Mouse (Mus musculus) cerebellum, adult 2 months (tissue): ENCODE results near the gene Elobl. TPM values are rescaled to one million over a fixed set of nuclear protein-coding genes. Genes with fewer than 3 reads are reported as not detected.

Experiments
- DNase-seq, 2 experiments: peaks; one replicate each; pipeline ENCODE4 v3.0.0; 2021
- H3K27ac ChIP-seq: fragments of 200-500 bp; 2 replicates; pipeline ENCODE4 v1.5.1; 2012; ENCODE audit warnings: low read length, control low read depth, inconsistent platforms; ENCODE audit not compliant: insufficient read depth
- H3K27me3 ChIP-seq: fragments of 200-500 bp; 2 replicates; pipeline ENCODE4 v1.6.1; 2012; ENCODE audit warnings: inconsistent platforms, mild to moderate bottlenecking, low read length, moderate library complexity; ENCODE audit not compliant: control insufficient read depth, insufficient read depth
- H3K4me1 ChIP-seq: fragments of 200-500 bp; 2 replicates; pipeline ENCODE4 v1.6.1; 2011; ENCODE audit warnings: low read length; ENCODE audit not compliant: control insufficient read depth, insufficient read depth
- H3K4me3 ChIP-seq: fragments of 200-500 bp; replicated peaks from 2 replicates; pipeline ENCODE3; 2011; ENCODE audit warnings: mild to moderate bottlenecking, low read depth, low read length, control low read depth; ENCODE audit not compliant: insufficient read depth
- CTCF ChIP-seq: fragments of 200-500 bp; IDR thresholded peaks from 2 replicates; pipeline ENCODE4 v1.5.1; 2011; ENCODE audit warnings: low read depth, mild to moderate bottlenecking, control low read depth, low read length, moderate library complexity, borderline replicate concordance; ENCODE audit not compliant: insufficient read depth
- POLR2A ChIP-seq: fragments of 200-500 bp; IDR thresholded peaks from 2 replicates; pipeline ENCODE4 v1.6.1; 2011; ENCODE audit warnings: low read length, control low read depth, borderline replicate concordance; ENCODE audit not compliant: insufficient read depth
- WGBS: fragments of 180-500 bp; shearing (Covaris S2); methylation state at CpG from one replicate; pipeline ENCODE4 v1.1.7; 2018; 5-methylcytosine and 5-hydroxymethylcytosine counted together
- polyA plus RNA-seq: library from polyadenylated mRNA; depleted of rRNA; stranded (reverse); fragments of >200 nt; gene quantifications from 2 replicates; pipeline ENCODE4 v1.2.3, GENCODE M21; 2012

Gene Elobl
- polyA plus RNA-seq, 1 experiment = not detected

- Histone ChIP-seq H3K27me3 (no peaks in the 10 kb centered on the region), H3K4me1 (no peaks in the 10 kb centered on the region; the same call in 1 of the 2 replicates), H3K4me3 (no peak overlapping the region), H3K27ac (no peak overlapping the region)
- TF ChIP-seq CTCF = no peak
- TF ChIP-seq POLR2A = no peak
- DNase-seq = no peak
- WGBS = 54% methylated on average over 7 of the region's 7 CpGs
Measured at GRCm38 (mm10) chr11:88996427-88996826, 29.7 kb upstream of the Elobl start.

GRCm38 (mm10) chr11:88995616-88996015, 28.9 kb upstream of the Elobl start:
- Histone ChIP-seq H3K27ac (no peak overlapping the region), H3K4me3 (no peak overlapping the region), H3K27me3 (no peaks in the 10 kb centered on the region), H3K4me1 (no peaks in the 10 kb centered on the region; the same call in 1 of the 2 replicates)
- DNase-seq = no peak
- no peak for TF ChIP-seq POLR2A
- no peak for TF ChIP-seq CTCF
- 95% methylated on average over 2 of the region's 2 CpGs for WGBS

GRCm38 (mm10) chr11:88994492-88994891, 27.8 kb upstream of the Elobl start:
- Histone ChIP-seq H3K4me3 (no peak overlapping the region), H3K4me1 (no peaks in the 10 kb centered on the region; the same call in 1 of the 2 replicates), H3K27ac (no peak overlapping the region), H3K27me3 (no peaks in the 10 kb centered on the region)
- WGBS = 85% methylated on average over 7 of the region's 7 CpGs
- no peak for TF ChIP-seq POLR2A
- TF ChIP-seq CTCF = no peak
- DNase-seq = no peak

- no peak for TF ChIP-seq POLR2A
- TF ChIP-seq CTCF = peak; percentile 44; the same call in 1 of the 2 replicates
- peak in 1 of 2 experiments; percentile 23 for DNase-seq
- H3K4me1 ChIP-seq = no peaks in the 10 kb centered on the region; the same call in 1 of the 2 replicates
- H3K27ac ChIP-seq = no peak overlapping the region
- no peak overlapping the region for H3K4me3 ChIP-seq
- 19% methylated on average over 5 of the region's 5 CpGs for WGBS
- H3K27me3 ChIP-seq = no peaks in the 10 kb centered on the region
Measured at GRCm38 (mm10) chr11:88993625-88994024, 26.9 kb upstream of the Elobl start.

GRCm38 (mm10) chr11:88993186-88993585, 26.5 kb upstream of the Elobl start:
- Histone ChIP-seq H3K27ac (no peak overlapping the region), H3K4me3 (no peak overlapping the region), H3K27me3 (no peaks in the 10 kb centered on the region), H3K4me1 (no peaks in the 10 kb centered on the region; the same call in 1 of the 2 replicates)
- TF ChIP-seq POLR2A (no peak), CTCF (no peak)
- no peak for DNase-seq
- 45% methylated on average over 7 of the region's 7 CpGs for WGBS

GRCm38 (mm10) chr11:88989530-88989929, 22.8 kb upstream of the Elobl start:
- Histone ChIP-seq H3K27ac (no peak overlapping the region), H3K4me3 (no peak overlapping the region), H3K4me1 (no peaks in the 10 kb centered on the region; the same call in 1 of the 2 replicates), H3K27me3 (no peaks in the 10 kb centered on the region)
- WGBS = 82% methylated on average over 5 of the region's 5 CpGs
- no peak for DNase-seq
- no peak for TF ChIP-seq POLR2A
- TF ChIP-seq CTCF = no peak

GRCm38 (mm10) chr11:88988956-88989355, 22.2 kb upstream of the Elobl start:
- 26% methylated on average over 5 of the region's 5 CpGs for whole genome bisulfite sequencing
- Histone ChIP-seq H3K27me3 (no peaks in the 10 kb centered on the region), H3K27ac (no peak overlapping the region), H3K4me1 (no peaks in the 10 kb centered on the region; the same call in 1 of the 2 replicates), H3K4me3 (no peak overlapping the region)
- TF ChIP-seq POLR2A = no peak
- TF ChIP-seq CTCF = no peak
- DNase-seq = no peak

- no peak for DNase-seq
- H3K27me3 ChIP-seq = no peaks in the 10 kb centered on the region
- H3K4me1 ChIP-seq = no peaks in the 10 kb centered on the region; the same call in 1 of the 2 replicates
- H3K4me3 ChIP-seq = no peak overlapping the region
- TF ChIP-seq CTCF (no peak), POLR2A (no peak)
- H3K27ac ChIP-seq = no peak overlapping the region
- 63% methylated on average over 10 of the region's 10 CpGs for whole genome bisulfite sequencing
Measured at GRCm38 (mm10) chr11:88986616-88987015, 19.9 kb upstream of the Elobl start.
